Mouse (Mus musculus): ENCODE measurements around the gene Pnpla1.

- TF ChIP-seq CTCF (conservative IDR thresholded peaks at IDR 0.05; ENCODE audit: low read length) = no peak
- no peak for TF ChIP-seq POU5F1 (IDR thresholded peaks at IDR 0.05; ENCODE audit: borderline replicate concordance, low read length)
Measured at GRCm38 (mm10) chr17:28867381-28867780, 9.2 kb downstream of the Pnpla1 start.

Data from E14TG2a.4 (cell line).